Mouse (Mus musculus) MEL (cell line): ENCODE measurements at regions not wholly inside any gene's neighbourhood (a gene's known extent, or its start where the extent isn't known, plus 50 kb on each side); places are given as distances from the start of the nearest gene placed in this dataset.

Experiments
- DNase-seq: peaks from one replicate; pipeline ENCODE4 v3.0.0; 2011; ENCODE audit warnings: low read depth, low spot score
- H3K27ac ChIP-seq: 2 replicates; pipeline ENCODE4 v1.5.1; 2012; ENCODE audit warnings: low read depth, mild to moderate bottlenecking, control low read depth, low read length, moderate library complexity; ENCODE audit not compliant: control insufficient read depth
- H3K27me3 ChIP-seq, 2 experiments: fragments of 150-350 bp in 1 of 2; sonication (generic) in 1 of 2; 2 replicates each; pipeline ENCODE4 v1.6.1; 2012; ENCODE audit warnings: low read length in 2 of 2, mild to moderate bottlenecking in 2 of 2, improper control_type of control experiment in 1 of 2, moderate library complexity in 1 of 2; ENCODE audit not compliant: insufficient read depth in 2 of 2, control insufficient read depth in 1 of 2
- H3K36me3 ChIP-seq, 2 experiments: 2 replicates each; pipeline ENCODE4 v1.6.1; 2012 to 2014; ENCODE audit warnings: low read length in 2 of 2, improper control_type of control experiment in 1 of 2, inconsistent platforms in 1 of 2, mild to moderate bottlenecking in 1 of 2; ENCODE audit not compliant: insufficient read depth in 2 of 2, control insufficient read depth in 1 of 2
- H3K4me1 ChIP-seq, 2 experiments: fragments of 150-350 bp in 1 of 2; sonication (generic) in 1 of 2; 2 replicates each; pipeline ENCODE4 v1.6.1; 2012; ENCODE audit warnings: low read length in 2 of 2, improper control_type of control experiment in 1 of 2, mild to moderate bottlenecking in 1 of 2; ENCODE audit not compliant: insufficient read depth in 2 of 2, control insufficient read depth in 1 of 2
- H3K4me3 ChIP-seq, 2 experiments: fragments of 150-350 bp in 1 of 2; sonication (generic) in 1 of 2; 2 replicates each; pipeline ENCODE4 v1.5.1; 2012; ENCODE audit warnings: low read depth in 2 of 2, low read length in 2 of 2, mild to moderate bottlenecking in 2 of 2, moderate library complexity in 2 of 2, control low read depth in 1 of 2, improper control_type of control experiment in 1 of 2; ENCODE audit not compliant: control insufficient read depth in 1 of 2, insufficient read depth in 1 of 2
- H3K79me2 ChIP-seq: 2 replicates; pipeline ENCODE4 v1.6.1; 2012; ENCODE audit warnings: mild to moderate bottlenecking, low read length, moderate library complexity; ENCODE audit not compliant: control insufficient read depth, poor library complexity, insufficient read depth
- H3K9ac ChIP-seq: 2 replicates; pipeline ENCODE4 v1.6.1; 2012; ENCODE audit warnings: low read depth, mild to moderate bottlenecking, control low read depth, low read length, moderate library complexity; ENCODE audit not compliant: control insufficient read depth, poor library complexity, severe bottlenecking
- H3K9me3 ChIP-seq: fragments of 150-350 bp; sonication (generic); replicated peaks from 2 replicates; pipeline ENCODE4 v1.6.1; 2012; ENCODE audit warnings: mild to moderate bottlenecking, low read length, improper control_type of control experiment, moderate library complexity; ENCODE audit not compliant: insufficient read depth
- CHD1 ChIP-seq: IDR thresholded peaks from 2 replicates; pipeline ENCODE4 v1.6.1; 2012; ENCODE audit warnings: low read depth, mild to moderate bottlenecking, inconsistent platforms, low read length, improper control_type of control experiment
- E2F4 ChIP-seq: IDR thresholded peaks from 2 replicates; pipeline ENCODE4 v1.6.1; 2011; ENCODE audit warnings: low read depth, low read length, improper control_type of control experiment, borderline replicate concordance
- ELF1 ChIP-seq: IDR thresholded peaks from 2 replicates; pipeline ENCODE4 v1.6.1; 2014; ENCODE audit warnings: low read depth, mild to moderate bottlenecking, inconsistent platforms, low read length, improper control_type of control experiment, moderate library complexity
- EP300 ChIP-seq, 2 experiments: IDR thresholded peaks; 2 replicates each; pipeline ENCODE4 v1.6.1; 2011; ENCODE audit warnings: improper control_type of control experiment in 2 of 2, low read length in 2 of 2, low read depth in 1 of 2, mild to moderate bottlenecking in 1 of 2
- HCFC1 ChIP-seq: IDR thresholded peaks from 2 replicates; pipeline ENCODE4 v1.6.1; 2012; ENCODE audit warnings: low read depth, mild to moderate bottlenecking, inconsistent platforms, low read length, improper control_type of control experiment, moderate library complexity
- MEF2A ChIP-seq: IDR thresholded peaks from 2 replicates; pipeline ENCODE4 v1.6.1; 2014; ENCODE audit warnings: low read depth, mild to moderate bottlenecking, inconsistent platforms, low read length, improper control_type of control experiment; ENCODE audit not compliant: poor library complexity, insufficient replicate concordance, severe bottlenecking; ENCODE audit errors: extremely low read depth
- MXI1 ChIP-seq: IDR thresholded peaks from 2 replicates; pipeline ENCODE4 v1.6.1; 2011; ENCODE audit warnings: mild to moderate bottlenecking, low read depth, low read length, improper control_type of control experiment
- MYB ChIP-seq: IDR thresholded peaks from 2 replicates; pipeline ENCODE4 v1.6.1; 2011; ENCODE audit warnings: mild to moderate bottlenecking, low read depth, low read length, improper control_type of control experiment
- MYC ChIP-seq: IDR thresholded peaks from 2 replicates; pipeline ENCODE4 v1.6.1; 2011; ENCODE audit warnings: low read depth, mild to moderate bottlenecking, low read length, improper control_type of control experiment, moderate library complexity
- NRF1 ChIP-seq: IDR thresholded peaks from 2 replicates; pipeline ENCODE4 v1.6.1; 2014; ENCODE audit warnings: low read depth, mild to moderate bottlenecking, inconsistent platforms, low read length, improper control_type of control experiment, moderate library complexity; ENCODE audit not compliant: poor library complexity, insufficient read depth, severe bottlenecking
- POLR2A ChIP-seq, 2 experiments: IDR thresholded peaks; 2 replicates each; pipeline ENCODE4 v1.6.1; 2011 to 2012; ENCODE audit warnings: low read length in 2 of 2, mild to moderate bottlenecking in 2 of 2, control low read depth in 1 of 2, improper control_type of control experiment in 1 of 2, low read depth in 1 of 2, moderate library complexity in 1 of 2; ENCODE audit not compliant: control insufficient read depth in 1 of 2, insufficient read depth in 1 of 2, poor library complexity in 1 of 2
- POLR2AphosphoS2 ChIP-seq: IDR thresholded peaks from 2 replicates; pipeline ENCODE4 v1.6.1; 2011; ENCODE audit warnings: low read length, improper control_type of control experiment
- POLR2AphosphoS5 ChIP-seq: IDR thresholded peaks from 2 replicates; pipeline ENCODE4 v1.6.1; 2012; ENCODE audit warnings: low read depth, borderline replicate concordance, mild to moderate bottlenecking, inconsistent platforms, low read length, moderate library complexity, mixed read lengths
- SMC3 ChIP-seq: IDR thresholded peaks from 2 replicates; pipeline ENCODE4 v1.6.1; 2011; ENCODE audit warnings: low read depth, low read length, improper control_type of control experiment
- TBP ChIP-seq: IDR thresholded peaks from 2 replicates; pipeline ENCODE4 v1.8.0; 2011; ENCODE audit warnings: low read depth, low read length, improper control_type of control experiment
- TCF12 ChIP-seq: IDR thresholded peaks from 2 replicates; pipeline ENCODE4 v1.6.1; 2014; ENCODE audit warnings: low read depth, mild to moderate bottlenecking, inconsistent platforms, low read length, improper control_type of control experiment, moderate library complexity
- UBTF ChIP-seq: IDR thresholded peaks from 2 replicates; pipeline ENCODE4 v1.6.1; 2012; ENCODE audit warnings: low read depth, mild to moderate bottlenecking, inconsistent platforms, low read length, improper control_type of control experiment, moderate library complexity, borderline replicate concordance; ENCODE audit not compliant: insufficient read depth
- ZC3H11A ChIP-seq: IDR thresholded peaks from 2 replicates; pipeline ENCODE4 v1.6.1; 2012; ENCODE audit warnings: low read depth, mild to moderate bottlenecking, inconsistent platforms, low read length, improper control_type of control experiment
- ZKSCAN1 ChIP-seq: IDR thresholded peaks from 2 replicates; pipeline ENCODE4 v1.6.1; 2012; ENCODE audit warnings: low read depth, mild to moderate bottlenecking, inconsistent platforms, low read length, improper control_type of control experiment, moderate library complexity
- ZMIZ1 ChIP-seq: IDR thresholded peaks from 2 replicates; pipeline ENCODE4 v1.6.1; 2012; ENCODE audit warnings: low read depth, mild to moderate bottlenecking, inconsistent platforms, low read length, improper control_type of control experiment, moderate library complexity

DNA sequence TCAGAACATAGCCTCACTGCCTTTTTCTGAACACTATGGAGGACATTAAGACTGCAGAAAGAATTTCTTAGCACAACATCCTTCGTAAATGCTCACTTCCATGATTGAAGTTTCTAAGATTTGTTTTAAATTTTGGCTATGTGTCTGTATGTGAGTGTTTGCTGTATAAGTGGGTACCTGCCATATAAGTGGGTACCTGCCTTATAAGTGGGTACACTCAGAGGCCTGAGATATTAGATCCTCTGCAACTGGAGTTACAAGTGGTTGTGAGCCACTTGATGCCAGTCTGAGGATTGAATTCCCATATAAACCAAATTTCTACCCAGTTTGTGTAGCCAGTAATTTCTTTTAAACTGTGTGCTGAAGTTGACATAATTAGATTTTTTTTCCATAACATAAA is 67.8 kb downstream of the Foxa2 start:
- no peaks in the 10 kb centered on the region for H3K4me1 ChIP-seq
- no peaks in the 10 kb centered on the region for H3K27me3 ChIP-seq
- no peak for TF ChIP-seq SMC3
- no peak for TF ChIP-seq TCF12
- no peak for TF ChIP-seq POLR2AphosphoS5
- no peak for TF ChIP-seq HCFC1
- no peak for TF ChIP-seq POLR2AphosphoS2
- TF ChIP-seq NRF1: no peak
- TF ChIP-seq CHD1: no peak
- no peak for TF ChIP-seq MYB
- no peak for TF ChIP-seq MYC
- no peak for TF ChIP-seq TBP
- no peak for TF ChIP-seq ZC3H11A
- TF ChIP-seq EP300 (IDR thresholded peaks at IDR 0.05; ENCODE audit: low read depth in 1 of 2, low read length in 2 of 2): no peak
- TF ChIP-seq UBTF: no peak
- no peak for TF ChIP-seq POLR2A (IDR thresholded peaks at IDR 0.05; ENCODE audit: control insufficient read depth in 1 of 2, insufficient read depth in 1 of 2, low read depth in 1 of 2, low read length in 2 of 2, poor library complexity in 1 of 2)
- TF ChIP-seq, all 39 proteins: peak for 0
- DNase-seq: no peak
- Histone ChIP-seq H3K9ac (no peak overlapping the region), H3K27ac (no peak overlapping the region), H3K36me3 (no peaks in the 10 kb centered on the region), H3K79me2 (no peaks in the 10 kb centered on the region), H3K9me3 (no peaks in the 10 kb centered on the region), H3K4me3 (no peak overlapping the region)

DNA sequence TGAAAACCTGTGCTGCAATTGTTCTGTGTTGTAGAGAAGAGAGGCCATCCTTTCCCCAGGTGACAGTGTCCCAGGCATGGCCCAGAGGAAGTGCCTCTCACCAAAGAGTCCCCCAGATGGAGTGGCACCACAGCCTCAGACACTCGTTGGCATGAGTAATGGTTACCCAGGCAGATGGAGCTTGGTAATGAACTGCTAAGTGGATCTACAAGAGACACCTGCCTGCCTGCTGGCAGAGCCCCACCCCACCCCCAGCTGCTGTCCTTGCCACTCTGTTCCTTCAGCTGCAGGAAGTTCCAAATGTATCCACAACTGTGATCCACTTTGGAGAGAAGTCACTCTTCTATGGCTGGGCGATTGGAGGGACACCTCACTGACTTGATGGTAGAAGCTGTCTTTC is 72.0 kb downstream of the Foxa2 start:
- Histone ChIP-seq H3K9me3 (no peaks in the 10 kb centered on the region), H3K36me3 (no peaks in the 10 kb centered on the region), H3K27ac (no peak overlapping the region), H3K79me2 (no peaks in the 10 kb centered on the region), H3K27me3 (no peaks in the 10 kb centered on the region), H3K4me3 (no peak overlapping the region), H3K9ac (no peak overlapping the region), H3K4me1 (no peaks in the 10 kb centered on the region)
- no peak for TF ChIP-seq ELF1
- no peak for TF ChIP-seq MEF2A
- TF ChIP-seq E2F4: no peak
- no peak for TF ChIP-seq ZKSCAN1
- no peak for TF ChIP-seq SMC3
- no peak for TF ChIP-seq TCF12
- TF ChIP-seq MXI1: no peak
- TF ChIP-seq ZMIZ1: no peak
- DNase-seq: no peak
